In the genomic region with DNA sequence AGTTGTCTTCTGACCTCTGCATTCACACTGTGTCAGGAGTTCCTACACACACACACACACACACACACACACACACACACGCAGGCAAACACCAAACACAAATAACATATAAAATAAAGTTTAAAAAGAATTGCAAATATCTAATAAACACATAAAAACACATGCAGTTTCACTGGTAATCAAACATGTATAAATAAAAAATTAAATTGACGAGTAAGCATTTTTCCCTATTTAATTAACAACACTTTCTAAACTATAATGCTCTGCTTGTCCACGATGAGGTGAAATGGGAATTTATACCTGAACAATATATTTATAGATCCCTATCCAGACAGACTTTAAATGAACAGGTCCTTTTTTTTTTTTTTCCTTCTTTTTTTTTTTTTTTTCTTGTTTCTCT, we compare ENCODE assay signal across 22 mouse cellular contexts. TPM values are rescaled to one million over a fixed set of nuclear protein-coding genes. Genes with fewer than 3 reads are reported as not detected.
A peak's percentile ranks its signal among the peaks of the same experiment; 100 is the strongest.
DNase-seq lines count a peak whose midpoint lies in the region; TF ChIP-seq lines count a peak whose summit lies in the region.
"Had no signal": no experiment of that assay in that cellular context is flagged by ENCODE, and none has a peak within 500 bp of the region (broad histone marks: within the 10 kb centered on the region; RNA-seq: fewer than 3 reads in every experiment).

No protein-coding gene starts in this region.

- no peak for TF ChIP-seq POLR2A in MEL (IDR thresholded peaks at IDR 0.05; ENCODE audit: control insufficient read depth in 1 of 2, insufficient read depth in 1 of 2, low read depth in 1 of 2, low read length in 2 of 2, poor library complexity in 1 of 2)

- H3K27ac ChIP-seq in ES-E14 (ENCODE audit: insufficient read depth, low read depth, low read length, poor library complexity, severe bottlenecking) (no peak overlapping the region), MEL (ENCODE audit: control insufficient read depth, low read depth, low read length) (no peak overlapping the region)

- H3K4me3 ChIP-seq in ES-E14 (ENCODE audit: insufficient read depth in 1 of 2, low read depth in 1 of 2, low read length in 2 of 2, poor library complexity in 1 of 2, severe bottlenecking in 1 of 2) = no peak overlapping the region
- H3K4me3 ChIP-seq in MEL (ENCODE audit: control insufficient read depth in 1 of 2, insufficient read depth in 1 of 2, low read depth in 2 of 2, low read length in 2 of 2) = no peak overlapping the region

- TF ChIP-seq CTCF in MEL (IDR thresholded peaks at IDR 0.05 in 2 of 3, conservative IDR thresholded peaks at IDR 0.05 in 1 of 3; ENCODE audit: control insufficient read depth in 1 of 3, insufficient read depth in 1 of 3, low read depth in 2 of 3, low read length in 3 of 3, poor library complexity in 1 of 3, severe bottlenecking in 1 of 3) = no peak

- no peaks in the 10 kb centered on the region for H3K79me2 ChIP-seq in MEL (ENCODE audit: control insufficient read depth, insufficient read depth, low read length, poor library complexity)

- in situ Hi-C loops in ES-E14 (cut with MboI; ENCODE audit: low sequenced_read_pairs in 2 of 2, unreplicated experiment in 2 of 2) = no loop called here

- TF ChIP-seq RAD21 in MEL (IDR thresholded peaks at IDR 0.05; ENCODE audit: low read depth, low read length) = no peak

- H3K36me3 ChIP-seq in ES-E14 (ENCODE audit: control insufficient read depth, insufficient read depth, low read length, poor library complexity, severe bottlenecking) (no peaks in the 10 kb centered on the region), MEL (ENCODE audit: control insufficient read depth in 1 of 2, insufficient read depth in 2 of 2, low read length in 2 of 2) (peaks cover 0 to 6% of the 10 kb centered on the region in 2 experiments; a peak in 2 of 4 replicates)
- H3K36me3 ChIP-seq: G1E had no signal

- no peak for TF ChIP-seq EP300 in MEL (IDR thresholded peaks at IDR 0.05; ENCODE audit: low read depth in 1 of 2, low read length in 2 of 2)

- H3K27me3 ChIP-seq in MEL (ENCODE audit: control insufficient read depth in 1 of 2, insufficient read depth in 2 of 2, low read length in 2 of 2) = peaks cover 0 to 1% of the 10 kb centered on the region in 2 experiments; a peak in 2 of 4 replicates
- H3K27me3 ChIP-seq: CH12.LX, Patski had no signal

- H3K4me1 ChIP-seq in ES-E14 (ENCODE audit: control insufficient read depth in 2 of 2, insufficient read depth in 2 of 2, low read length in 2 of 2, poor library complexity in 1 of 2) (no peaks in the 10 kb centered on the region), MEL (ENCODE audit: control insufficient read depth in 1 of 2, insufficient read depth in 2 of 2, low read length in 2 of 2) (peaks cover 0 to 15% of the 10 kb centered on the region in 2 experiments; a peak in 2 of 4 replicates)

- H3K9me3 ChIP-seq in ES-E14 (ENCODE audit: control insufficient read depth, insufficient read depth, low read depth, low read length) = no peaks in the 10 kb centered on the region
- no peaks in the 10 kb centered on the region for H3K9me3 ChIP-seq in MEL (replicated peaks; ENCODE audit: insufficient read depth, low read length)
- H3K9me3 ChIP-seq: G1E had no signal

- DNase-seq in ES-E14 (ENCODE audit: low read depth, low spot score) (no peak), MEL (ENCODE audit: low read depth, low spot score) (no peak)
- no peak for DNase-seq in c-Kit-positive CD71-positive TER-119-positive erythroid progenitor cells, embryonic 14.5 days (ENCODE audit: low spot score)
- DNase-seq in right cerebral cortex, adult 2 months (ENCODE audit: low spot score in 2 of 2) = no peak
- DNase-seq: adrenal gland, adult 2 months; adrenal gland, adult 8-10 months; adrenal gland, postnatal 10 days; adrenal gland, postnatal 14 days; adrenal gland, postnatal 25 days; adrenal gland, postnatal 36 days; B cell, adult 2 months; cerebellum, adult 11 months; cerebellum, adult 11-12 months; cerebellum, adult 18-20 months; cerebellum, adult 2 months; cerebellum, adult 8-10 months; cerebellum, adult 9-10 months had no signal

- H3K9ac ChIP-seq in ES-E14 (ENCODE audit: insufficient read depth, low read depth, low read length, poor library complexity, severe bottlenecking) = no peak overlapping the region
- H3K9ac ChIP-seq in MEL (ENCODE audit: control insufficient read depth, low read depth, low read length, poor library complexity, severe bottlenecking) = no peak overlapping the region

TF ChIP-seq in ES-E14, 5 proteins besides CTCF, POLR2A, EP300 and RAD21:
- no peak for TF ChIP-seq HCFC1 (IDR thresholded peaks at IDR 0.05; ENCODE audit: borderline replicate concordance, insufficient read depth, low read length)
- peak; percentile 62; the same call in 1 of the 2 replicates for TF ChIP-seq MAFK (IDR thresholded peaks at IDR 0.05; ENCODE audit: insufficient read depth, low read depth, low read length)
- no peak for TF ChIP-seq CHD2 (IDR thresholded peaks at IDR 0.05; ENCODE audit: low read depth, low read length)
- no peak for TF ChIP-seq ZNF384 (IDR thresholded peaks at IDR 0.05; ENCODE audit: low read depth, low read length)

TF ChIP-seq in MEL, 35 proteins besides CTCF, POLR2A, EP300 and RAD21:
- TF ChIP-seq CHD2 (IDR thresholded peaks at IDR 0.05; ENCODE audit: low read length) (no peak), ETS1 (IDR thresholded peaks at IDR 0.05; ENCODE audit: low read depth, low read length) (no peak), UBTF (IDR thresholded peaks at IDR 0.05; ENCODE audit: borderline replicate concordance, insufficient read depth, low read depth, low read length) (no peak), MAFK (IDR thresholded peaks at IDR 0.05; ENCODE audit: borderline replicate concordance, low read depth, low read length) (peak; percentile 71; the same call in 1 of the 2 replicates), ZMIZ1 (IDR thresholded peaks at IDR 0.05; ENCODE audit: low read depth, low read length) (no peak), USF1 (IDR thresholded peaks at IDR 0.05; ENCODE audit: low read depth, low read length) (no peak), MAZ (IDR thresholded peaks at IDR 0.05; ENCODE audit: low read depth, low read length) (no peak)
TF ChIP-seq in MEL: peak in this region for 1.

RNA-seq across cellular contexts. Expression of gene Frmpd1, which starts 18.7 kb away (rescaled TPM):
- total RNA-seq in ES-E14 (2012; rRNA removed) (0.74 and 1.3 TPM in 2 replicates), MEL (2012; rRNA removed) (0.16 and 0.23 TPM in 2 replicates)
- under 1 TPM in 1 of 2 experiments, not detected in 1; 0.47 TPM for polyA plus RNA-seq in MEL (2012; ENCODE audit: insufficient read depth in 1 of 2, insufficient read length in 2 of 2, low read depth in 1 of 2, low replicate concordance in 2 of 2, missing spikeins in 1 of 2)
- total RNA-seq: CH12.LX had no signal
- polyA plus RNA-seq: activated CD4-positive, CD25-positive, alpha-beta regulatory T cell, adult 4 months; CD4-positive, CD25-positive, alpha-beta regulatory T cell, adult 4 months had no signal

RNA-seq across cellular contexts. Expression of gene Tomm5, which starts 58.0 kb away (rescaled TPM):
- 237 and 275 TPM in 2 replicates for total RNA-seq in ES-E14 (2012; rRNA removed)
- 545 and 639 TPM in 2 replicates for total RNA-seq in MEL (2012; rRNA removed)
- 100 to 1,000 TPM in 1 of 2 experiments, not detected in 1; 309 TPM for polyA plus RNA-seq in MEL (2012; ENCODE audit: insufficient read depth in 1 of 2, insufficient read length in 2 of 2, low read depth in 1 of 2, low replicate concordance in 2 of 2, missing spikeins in 1 of 2)
